Mouse (Mus musculus): ENCODE measurements around the gene Dpm1.
A peak's percentile ranks its signal among the peaks of the same experiment; 100 is the strongest.

Gene Dpm1

GRCm38 (mm10) chr2:168230026-168230728, at the start of gene Dpm1, which contains the start of the genes Gm20716 and Mocs3:
TSS of gene Dpm1 (minus strand) at chr2:168230591.
TSS of gene Gm20716 (minus strand) at chr2:168230364.
TSS of gene Mocs3 (plus strand) at chr2:168230622.
- peak; percentile 81 to 86 for DNase-seq (ENCODE audit: low spot score in 2 of 2)

- DNase-seq (ENCODE audit: low spot score in 2 of 2): peak in 1 of 2 experiments; percentile 74
Observed at GRCm38 (mm10) chr2:168274374-168274935, 44.1 kb upstream of the Dpm1 start.

DNA sequence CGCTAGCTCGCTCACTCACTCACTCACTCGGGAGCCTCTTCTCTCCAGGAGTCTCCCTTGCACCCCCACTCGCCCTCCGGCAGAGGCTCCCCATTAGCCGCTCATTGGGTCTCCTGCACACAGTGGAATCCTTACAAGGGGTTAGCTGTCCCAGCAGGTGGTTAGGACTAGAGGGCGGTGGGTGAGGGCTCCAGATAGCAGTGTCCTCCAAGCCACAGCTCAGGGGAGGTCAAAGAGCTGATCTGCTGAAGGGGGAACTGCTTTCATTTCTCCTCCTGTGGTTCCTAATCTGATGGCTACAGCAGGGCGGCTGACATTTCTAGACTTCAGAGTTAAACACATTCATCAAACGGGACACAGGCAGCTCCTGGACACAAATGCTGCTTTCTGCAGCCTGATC, 43.0 kb upstream of the Dpm1 start:
- no peak for DNase-seq (ENCODE audit: low spot score in 2 of 2)

- no peak for DNase-seq (ENCODE audit: low spot score in 2 of 2)
Observed at GRCm38 (mm10) chr2:168268033-168268432, 37.6 kb upstream of the Dpm1 start.

DNA sequence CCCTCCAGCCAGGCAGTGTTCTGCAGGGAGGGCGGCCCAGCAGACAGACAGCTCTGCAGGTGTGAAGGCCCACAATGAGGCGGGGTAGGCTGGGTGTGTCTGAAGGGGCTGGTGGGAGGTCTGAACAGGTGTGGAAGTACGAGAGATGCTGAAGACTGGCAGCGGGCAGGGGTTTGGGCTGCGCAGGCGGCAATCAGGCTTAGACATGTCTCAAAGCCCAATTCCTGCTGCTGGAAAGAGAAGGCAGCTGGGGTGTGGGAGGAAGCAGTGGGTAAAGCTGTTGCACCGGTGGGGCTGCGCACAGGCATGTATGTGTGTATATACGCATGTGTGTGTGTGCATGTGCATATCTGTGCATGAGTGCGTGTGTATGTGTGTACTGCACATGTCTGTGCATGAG, 30.5 kb upstream of the Dpm1 start:
- DNase-seq (ENCODE audit: low spot score in 2 of 2): peak; percentile 49 to 77

- no peak for DNase-seq (ENCODE audit: low spot score in 2 of 2)
Observed at GRCm38 (mm10) chr2:168260124-168260523, 29.7 kb upstream of the Dpm1 start.

GRCm38 (mm10) chr2:168259046-168259445, 28.7 kb upstream of the Dpm1 start:
- no peak for DNase-seq (ENCODE audit: low spot score in 2 of 2)

DNA sequence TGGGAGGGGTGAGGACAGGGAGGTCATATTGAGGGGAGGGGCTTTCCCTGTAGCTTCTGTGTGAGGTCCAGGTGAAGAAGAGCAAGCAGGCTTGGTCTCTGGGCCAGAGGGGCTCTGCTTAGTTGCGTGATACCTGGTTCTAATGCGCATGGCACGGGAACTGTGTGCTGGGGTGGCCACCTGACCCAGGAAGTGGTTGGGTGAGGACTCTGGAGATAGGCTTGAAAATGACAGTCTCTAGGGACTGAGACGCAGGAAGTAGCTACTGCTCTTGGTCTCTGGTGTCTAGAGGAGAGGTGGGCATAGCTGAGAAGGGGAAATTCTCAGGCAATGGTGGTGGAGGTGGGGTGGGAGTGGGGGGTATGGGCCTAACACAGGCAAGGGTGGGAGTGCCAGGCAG, 26.8 kb upstream of the Dpm1 start:
- DNase-seq (ENCODE audit: low spot score in 2 of 2): no peak

DNA sequence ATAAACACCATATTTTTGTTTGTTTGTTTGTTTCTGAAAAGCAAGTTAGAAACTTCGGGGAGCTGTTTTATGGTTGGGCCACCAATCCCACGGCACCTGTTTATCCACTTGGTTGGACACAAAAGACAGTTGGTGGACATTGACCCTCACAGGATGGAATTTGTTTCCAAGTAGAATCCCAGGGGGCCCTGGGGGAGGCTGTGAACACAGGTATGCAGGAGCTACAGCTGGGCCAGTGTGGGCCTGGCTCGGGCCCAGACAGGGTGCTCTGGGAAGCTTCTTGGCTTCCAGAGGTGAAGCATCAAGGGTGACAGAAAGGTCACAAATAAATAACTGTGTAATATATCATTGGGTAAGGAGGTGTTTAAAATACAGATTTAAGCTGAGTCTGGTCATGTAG, 26.1 kb upstream of the Dpm1 start:
- no peak for DNase-seq (ENCODE audit: low spot score in 2 of 2)

- peak in 1 of 2 experiments; percentile 61 for DNase-seq (ENCODE audit: low spot score in 2 of 2)
Observed at GRCm38 (mm10) chr2:168253822-168254221, 23.4 kb upstream of the Dpm1 start.

- peak in 1 of 2 experiments; percentile 30 for DNase-seq (ENCODE audit: low spot score in 2 of 2)
Observed at GRCm38 (mm10) chr2:168252639-168253292, 22.4 kb upstream of the Dpm1 start.

DNA sequence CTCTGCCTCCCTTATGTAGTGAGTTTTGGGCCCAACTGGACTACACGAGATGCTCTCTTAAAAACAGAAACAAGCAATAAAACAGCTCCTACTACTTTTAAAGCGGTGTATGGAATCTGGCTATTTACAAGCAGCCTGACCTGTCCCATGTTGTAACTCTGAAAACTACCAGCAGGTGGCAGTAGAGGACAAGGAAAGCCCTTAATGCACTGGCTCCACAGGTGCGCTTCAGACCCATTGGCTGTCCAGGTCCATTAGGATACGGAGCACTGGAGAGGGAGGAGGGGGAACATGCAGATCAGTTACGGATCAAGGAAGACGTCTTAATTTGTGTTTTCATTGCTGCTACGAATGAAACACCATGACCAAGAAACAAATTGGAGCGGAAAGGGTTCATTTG, 19.9 kb upstream of the Dpm1 start:
- peak in 1 of 2 experiments; percentile 93 for DNase-seq (ENCODE audit: low spot score in 2 of 2)

- no peak for DNase-seq (ENCODE audit: low spot score in 2 of 2)
Observed at GRCm38 (mm10) chr2:168248856-168249245, 18.5 kb upstream of the Dpm1 start.

DNA sequence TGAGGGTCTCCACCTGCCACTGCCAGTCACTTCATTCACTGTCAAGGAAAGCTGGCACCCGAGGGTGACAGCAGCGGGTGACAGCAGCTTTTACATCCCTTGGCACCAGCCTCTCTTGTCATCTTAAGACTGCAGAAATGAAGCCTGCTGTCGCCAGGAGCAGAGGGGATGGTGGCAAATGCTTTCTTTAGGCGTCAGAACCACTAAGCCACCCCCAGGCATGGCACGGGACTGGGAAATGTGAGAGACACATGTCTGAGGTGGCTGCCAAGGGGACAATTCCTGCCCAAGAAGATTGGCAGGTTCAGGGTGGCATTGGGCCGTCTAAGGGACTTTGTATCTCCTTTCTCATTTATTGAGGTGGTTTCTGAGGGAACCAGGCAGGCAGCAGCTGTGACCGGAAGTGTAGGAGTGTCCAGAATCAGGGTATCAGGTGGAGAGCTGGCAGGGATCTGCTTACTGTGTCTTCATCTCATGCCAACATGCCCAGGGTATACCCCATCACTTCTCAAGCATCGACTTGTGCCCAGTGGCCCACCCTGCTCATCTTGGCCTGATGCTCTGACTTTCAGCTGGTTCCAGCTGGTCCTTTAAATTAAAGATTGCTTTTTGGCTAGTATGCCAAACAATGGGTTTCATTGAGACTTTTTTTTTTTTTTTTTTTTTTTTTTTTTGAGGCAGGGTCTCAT, 17.9 kb upstream of the Dpm1 start:
- no peak for DNase-seq (ENCODE audit: low spot score in 2 of 2)

DNA sequence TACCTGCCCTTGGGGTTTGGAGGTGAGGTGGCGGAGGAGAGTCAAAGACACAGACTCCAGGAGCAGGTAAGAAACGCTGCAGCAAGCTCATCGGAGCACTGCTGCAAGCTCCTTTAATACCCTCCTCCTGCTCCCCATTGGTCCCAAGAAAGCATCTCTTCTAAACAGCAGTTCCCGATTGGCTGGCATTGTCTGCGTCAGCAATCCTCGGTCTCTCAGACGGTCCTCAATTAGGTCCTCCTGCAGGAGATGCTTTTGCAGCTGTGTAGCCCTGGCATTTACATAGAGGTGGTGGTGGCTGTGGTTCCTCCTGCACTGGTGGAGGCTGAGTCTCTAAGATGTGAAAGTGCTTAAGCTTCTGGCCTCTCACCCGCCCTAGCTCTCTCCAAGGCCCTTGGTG, 15.2 kb upstream of the Dpm1 start:
- DNase-seq (ENCODE audit: low spot score in 2 of 2): no peak

- no peak for DNase-seq (ENCODE audit: low spot score in 2 of 2)
Observed at GRCm38 (mm10) chr2:168243278-168243677, 12.9 kb upstream of the Dpm1 start.

DNA sequence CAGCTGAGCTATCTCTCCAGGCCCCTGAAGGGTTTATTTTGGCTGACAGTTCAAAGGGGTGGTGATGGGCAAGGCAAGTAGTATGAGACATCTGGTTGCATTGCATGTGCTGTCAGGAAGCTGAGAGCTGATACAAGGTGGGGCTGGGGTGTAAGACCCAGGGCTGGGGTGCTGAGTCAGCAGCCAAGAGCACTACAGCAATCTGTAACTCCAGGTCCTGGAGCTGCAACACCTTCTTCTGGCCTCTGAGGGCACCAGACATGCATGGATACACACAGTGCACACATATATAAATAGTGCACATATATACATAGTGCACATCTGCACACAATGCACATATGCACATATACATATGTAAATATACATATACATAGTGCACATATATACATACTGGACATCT, 12.4 kb upstream of the Dpm1 start:
- no peak for DNase-seq (ENCODE audit: low spot score in 2 of 2)

GRCm38 (mm10) chr2:168238335-168238734, 7.9 kb upstream of the Dpm1 start:
- no peak for DNase-seq (ENCODE audit: low spot score in 2 of 2)

GRCm38 (mm10) chr2:168233286-168233685, 2.9 kb upstream of the Dpm1 start:
- no peak for DNase-seq (ENCODE audit: low spot score in 2 of 2)

DNA sequence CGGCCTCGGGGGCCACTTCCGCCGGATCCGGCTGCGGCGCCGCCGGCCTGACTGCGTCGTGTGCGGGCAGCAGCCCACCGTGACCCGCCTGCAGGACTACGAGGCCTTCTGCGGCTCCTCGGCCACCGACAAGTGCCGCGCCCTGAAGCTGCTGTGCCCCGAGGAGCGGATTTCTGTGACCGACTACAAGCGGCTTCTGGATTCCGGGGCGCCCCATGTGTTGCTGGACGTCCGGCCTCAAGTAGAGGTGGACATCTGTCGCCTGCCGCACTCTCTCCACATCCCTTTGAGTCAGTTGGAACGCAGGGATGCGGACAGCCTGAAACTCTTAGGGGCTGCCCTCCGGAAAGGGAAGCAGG, 1.1 kb upstream of the Dpm1 start:
- no peak for DNase-seq (ENCODE audit: low spot score in 2 of 2)

DNA sequence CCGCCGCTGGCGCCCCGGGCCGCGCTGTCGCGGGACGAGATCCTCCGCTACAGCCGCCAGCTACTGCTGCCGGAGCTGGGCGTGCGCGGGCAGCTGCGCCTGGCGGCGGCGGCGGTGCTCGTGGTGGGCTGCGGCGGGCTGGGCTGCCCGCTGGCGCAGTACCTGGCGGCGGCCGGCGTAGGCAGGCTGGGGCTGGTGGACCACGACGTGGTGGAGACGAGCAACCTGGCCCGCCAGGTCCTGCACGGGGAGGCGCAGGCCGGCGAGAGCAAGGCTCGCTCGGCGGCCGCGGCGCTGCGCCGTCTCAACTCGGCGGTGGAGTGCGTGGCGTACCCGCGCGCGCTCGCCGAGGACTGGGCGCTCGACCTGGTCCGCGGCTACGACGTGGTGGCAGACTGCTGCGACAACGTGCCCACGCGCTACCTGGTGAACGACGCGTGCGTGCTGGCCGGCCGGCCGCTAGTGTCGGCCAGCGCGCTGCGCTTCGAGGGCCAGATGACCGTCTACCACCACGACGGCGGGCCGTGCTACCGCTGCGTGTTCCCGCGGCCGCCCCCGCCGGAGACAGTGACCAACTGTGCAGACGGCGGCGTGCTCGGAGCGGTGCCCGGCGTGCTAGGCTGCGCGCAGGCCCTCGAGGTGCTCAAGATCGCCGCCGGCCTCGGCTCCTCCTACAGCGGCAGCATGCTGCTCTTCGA, 531 bp upstream of the Dpm1 start:
- DNase-seq (ENCODE audit: low spot score in 2 of 2): no peak
